Mouse (Mus musculus) kidney, adult 8-10 months (tissue): ENCODE results near the gene Vav3.
"Not testable (repeated sequence)": the region's sequence is repeated elsewhere in the genome, so short reads cannot be mapped to it uniquely, and the experiment has no call there.

Experiments used
- DNase-seq, 2 experiments: peaks; one replicate each; pipeline ENCODE4 v3.0.0; 2022

Vav3 gene

DNA sequence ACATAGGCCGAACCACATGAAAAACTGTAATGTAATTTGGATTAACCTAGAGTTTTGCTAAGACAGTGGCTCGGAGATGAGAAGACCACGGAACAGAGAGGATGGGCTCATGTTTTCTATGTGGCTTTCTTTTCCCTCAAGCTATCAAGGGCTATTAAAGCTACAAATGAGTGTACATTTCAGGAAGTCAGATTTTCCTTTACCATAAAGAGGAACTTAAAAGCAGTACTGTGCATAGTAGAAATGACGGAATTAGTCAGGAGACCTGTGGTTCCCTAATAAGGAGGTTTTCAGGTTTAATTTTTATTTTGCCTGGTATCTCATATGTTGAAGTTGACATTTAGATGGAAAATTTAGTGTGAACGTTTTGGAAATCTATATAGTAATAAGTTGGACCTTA is 107.8 kb downstream of the Vav3 start:
- DNase-seq: not testable (repeated sequence)

GRCm38 (mm10) chr3:109451966-109452365 is 111.5 kb downstream of the Vav3 start:
- DNase-seq: no peak

DNA sequence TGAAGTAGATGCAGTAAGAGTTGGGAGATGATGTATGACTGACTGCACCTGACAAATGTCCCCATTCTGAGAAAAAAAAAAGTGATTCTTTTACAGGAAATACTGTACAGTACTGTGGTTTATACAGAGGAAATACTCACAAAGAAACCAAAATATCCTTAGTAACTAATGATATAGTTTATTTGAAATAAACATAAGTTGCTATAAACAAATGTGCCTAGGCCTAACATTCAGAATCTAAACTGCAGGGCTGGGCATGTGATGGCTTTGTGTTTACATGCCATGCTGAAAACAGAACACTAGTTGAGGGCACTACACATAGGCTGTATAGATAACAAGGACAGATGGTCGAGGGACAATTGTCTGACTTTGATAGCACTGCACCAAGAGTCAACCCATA is 114.2 kb downstream of the Vav3 start:
- DNase-seq: no peak

GRCm38 (mm10) chr3:109456340-109456739 is 115.9 kb downstream of the Vav3 start:
- DNase-seq: no peak

- DNase-seq: no peak
Measured at GRCm38 (mm10) chr3:109463684-109464083, 123.2 kb downstream of the Vav3 start.

DNA sequence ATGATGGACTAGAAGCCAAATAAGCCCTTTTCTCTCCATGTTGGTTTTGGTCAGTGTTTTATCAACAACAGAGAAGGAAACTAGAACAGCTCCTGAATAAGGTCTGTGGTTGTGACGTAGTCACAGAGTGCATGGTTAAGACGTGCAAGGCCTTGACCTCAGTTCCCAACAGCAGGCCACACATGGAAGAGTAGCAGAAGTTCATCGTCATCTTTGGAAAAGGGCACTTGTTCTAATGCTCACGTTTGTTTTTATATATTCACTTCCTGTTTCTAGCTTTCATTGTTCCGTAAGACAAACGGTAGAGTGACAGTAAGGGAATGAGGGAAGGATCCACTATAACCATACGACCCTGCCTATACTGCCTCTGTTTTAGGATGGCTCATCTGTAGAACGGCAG is 124.1 kb downstream of the Vav3 start:
- no peak for DNase-seq

- no peak for DNase-seq
Measured at GRCm38 (mm10) chr3:109466541-109466940, 126.1 kb downstream of the Vav3 start.

- peak; percentile 49 to 59 for DNase-seq
Measured at GRCm38 (mm10) chr3:109467288-109467687, 126.8 kb downstream of the Vav3 start.

- DNase-seq: peak; percentile 46 to 66
Measured at GRCm38 (mm10) chr3:109469465-109469864, 129.0 kb downstream of the Vav3 start.

DNA sequence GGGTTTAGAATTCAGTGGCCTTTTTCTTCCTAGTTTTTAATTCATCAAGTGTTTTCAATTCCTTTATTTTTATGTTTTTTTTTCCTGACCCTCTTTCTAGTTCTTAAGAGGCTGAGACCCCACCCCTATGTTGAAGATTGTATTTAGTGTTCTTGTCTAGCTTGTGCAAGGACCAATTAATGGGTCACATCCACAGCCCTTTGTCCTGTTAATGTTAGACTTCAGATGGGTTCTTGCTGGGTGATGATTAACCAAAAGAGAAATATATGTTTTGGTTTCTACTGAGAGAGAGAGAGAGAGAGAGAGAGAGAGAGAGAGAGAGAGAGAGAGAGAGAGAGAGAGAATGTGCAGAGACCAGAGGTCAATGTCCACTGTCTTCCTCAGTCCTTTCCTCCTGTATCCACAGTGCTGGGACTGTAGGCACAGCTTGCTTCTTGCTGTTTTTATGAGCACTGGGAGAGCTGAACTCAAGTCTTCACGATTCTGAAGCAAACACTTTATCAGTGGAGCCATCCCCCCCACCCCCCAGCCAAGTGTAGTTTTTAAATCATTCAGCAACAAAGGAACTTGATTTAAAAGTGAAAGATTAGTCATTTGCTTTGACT is 130.3 kb downstream of the Vav3 start:
- peak in 1 of 2 experiments; percentile 15 for DNase-seq

DNA sequence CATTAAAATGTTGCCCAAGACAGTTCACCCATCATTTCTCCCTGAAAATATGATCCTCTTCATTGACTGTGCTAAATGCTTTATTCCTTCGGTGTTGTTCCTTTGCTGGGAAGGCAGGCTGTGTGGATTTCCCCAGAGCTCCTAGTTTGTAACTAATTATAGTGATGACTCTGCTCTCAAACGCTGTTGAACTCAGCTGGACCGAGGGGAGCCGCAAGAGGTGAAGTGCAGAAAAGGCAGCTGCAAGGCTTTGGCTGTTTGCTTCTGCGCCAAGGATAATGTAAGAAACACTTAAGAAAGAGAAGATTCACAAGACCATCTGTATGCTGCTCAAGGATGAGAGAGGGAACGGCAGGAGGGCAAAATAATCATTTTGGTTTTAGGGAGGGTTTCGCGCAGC is 136.1 kb downstream of the Vav3 start:
- no peak for DNase-seq

DNA sequence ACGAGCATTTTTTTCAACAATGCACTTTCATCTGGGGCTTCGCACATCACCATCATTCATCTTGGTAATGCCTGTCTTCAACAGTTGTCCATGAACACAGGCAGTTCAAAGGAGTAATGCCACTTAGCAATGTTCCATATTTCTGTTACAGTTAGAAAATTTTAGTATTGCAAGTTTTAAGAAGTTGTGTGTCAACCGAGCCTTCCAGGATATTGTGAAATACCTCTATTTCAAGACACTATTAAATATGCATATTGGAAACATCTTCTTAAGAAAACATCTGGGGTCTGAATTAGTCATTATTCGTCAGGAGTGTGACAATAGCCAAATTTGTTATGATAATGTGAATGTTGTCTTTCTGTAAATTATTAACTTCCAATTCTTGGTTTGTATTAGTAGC is 137.8 kb downstream of the Vav3 start:
- DNase-seq: no peak

GRCm38 (mm10) chr3:109480625-109481024 is 140.2 kb downstream of the Vav3 start:
- DNase-seq: no peak

DNA sequence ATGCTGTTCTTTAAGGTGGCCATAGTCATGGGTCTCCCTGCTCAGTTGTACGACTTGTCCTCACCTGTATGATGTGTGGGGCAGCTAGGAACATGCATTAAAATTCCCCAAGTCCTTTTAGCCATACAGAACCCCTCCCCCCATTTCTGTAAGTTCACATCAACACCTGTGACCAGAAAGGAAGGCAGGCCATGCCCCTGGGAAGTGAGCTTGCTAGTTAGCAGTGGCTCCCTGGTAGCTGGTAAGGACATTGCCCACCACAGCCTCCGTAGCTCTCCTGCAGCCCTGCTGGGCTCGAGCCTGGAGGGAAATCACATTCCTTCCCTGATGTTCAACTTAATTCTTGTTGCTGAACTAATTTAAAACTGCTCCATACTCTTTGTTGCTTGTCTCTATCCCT is 146.3 kb downstream of the Vav3 start:
- DNase-seq: no peak

DNA sequence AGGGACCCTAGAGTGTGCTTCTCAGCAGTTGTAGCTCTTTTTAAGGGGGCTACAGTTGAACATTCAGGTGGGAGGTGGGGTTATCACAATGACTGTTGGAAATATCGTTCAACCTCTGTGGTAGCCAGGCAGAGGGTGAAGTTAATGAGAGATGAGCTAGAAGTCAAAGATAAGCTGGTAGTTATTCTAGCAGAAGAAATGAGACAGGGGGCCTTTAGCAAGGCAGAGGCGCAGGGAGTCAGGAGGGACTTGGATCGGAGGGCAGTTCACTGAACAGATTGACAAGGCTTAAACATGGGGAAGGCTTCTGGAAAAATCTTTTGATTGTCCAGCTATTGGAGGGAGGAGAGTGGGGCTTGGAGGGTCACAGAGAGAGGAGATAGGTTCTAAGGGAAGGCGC is 147.4 kb downstream of the Vav3 start:
- DNase-seq: no peak

GRCm38 (mm10) chr3:109488750-109489171 is 148.3 kb downstream of the Vav3 start:
- no peak for DNase-seq

DNA sequence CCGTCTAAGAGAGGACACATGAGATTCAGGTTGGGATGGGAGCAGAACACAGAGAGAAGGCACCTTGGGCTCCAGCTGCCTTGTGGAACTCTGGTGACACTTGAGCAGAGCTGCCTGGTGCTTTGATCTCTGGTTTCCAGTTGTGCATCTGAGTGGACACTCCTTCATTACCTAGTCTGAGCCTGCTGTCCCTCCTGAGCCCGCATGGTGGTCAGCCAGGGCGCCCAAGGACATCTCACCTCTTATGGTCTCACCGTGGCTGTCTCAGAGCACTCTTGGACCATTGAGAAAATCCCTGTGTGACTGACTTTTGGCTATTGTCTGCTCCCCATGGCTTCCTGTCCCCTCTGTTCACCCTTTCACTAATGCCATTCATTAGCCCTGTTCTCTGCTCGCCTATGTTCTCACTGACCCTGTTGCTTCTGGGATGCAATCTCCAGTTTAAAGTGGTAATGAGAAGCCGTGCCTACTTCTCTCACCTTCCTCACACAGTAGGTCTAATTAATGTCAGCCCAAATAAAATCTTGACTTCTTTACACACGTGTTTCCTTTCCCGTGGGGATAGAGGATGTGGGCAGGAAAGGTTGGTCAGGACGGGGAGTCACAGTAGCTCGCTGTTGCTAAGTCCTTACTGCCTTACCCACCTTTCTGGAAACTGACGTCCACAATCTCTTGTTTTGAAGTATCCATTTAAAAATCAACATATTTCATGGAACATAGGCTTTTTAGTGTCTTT is 150.3 kb downstream of the Vav3 start:
- DNase-seq: no peak

DNA sequence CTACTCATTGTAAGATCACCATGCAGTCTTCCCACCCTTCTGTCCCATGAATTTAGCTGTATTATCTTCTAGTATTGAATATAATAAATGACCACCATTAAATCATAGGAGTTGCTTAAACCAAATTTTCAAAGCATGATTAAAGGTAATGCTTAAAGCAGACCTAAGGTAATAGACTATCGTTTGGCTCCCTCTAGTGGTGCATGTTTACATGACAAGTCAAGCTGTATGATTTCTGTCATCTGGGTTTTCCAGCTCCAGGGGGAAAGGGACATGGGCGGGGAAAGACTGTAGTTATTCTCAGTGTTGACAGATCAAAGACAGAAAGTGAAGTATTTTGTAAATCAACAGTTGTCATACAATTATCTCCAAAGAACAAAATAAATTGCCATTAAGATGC is 151.1 kb downstream of the Vav3 start:
- DNase-seq: peak; percentile 42 to 66

- no peak for DNase-seq
Measured at GRCm38 (mm10) chr3:109496461-109496860, 156.0 kb downstream of the Vav3 start.

GRCm38 (mm10) chr3:109497074-109497473 is 156.6 kb downstream of the Vav3 start:
- DNase-seq: no peak

DNA sequence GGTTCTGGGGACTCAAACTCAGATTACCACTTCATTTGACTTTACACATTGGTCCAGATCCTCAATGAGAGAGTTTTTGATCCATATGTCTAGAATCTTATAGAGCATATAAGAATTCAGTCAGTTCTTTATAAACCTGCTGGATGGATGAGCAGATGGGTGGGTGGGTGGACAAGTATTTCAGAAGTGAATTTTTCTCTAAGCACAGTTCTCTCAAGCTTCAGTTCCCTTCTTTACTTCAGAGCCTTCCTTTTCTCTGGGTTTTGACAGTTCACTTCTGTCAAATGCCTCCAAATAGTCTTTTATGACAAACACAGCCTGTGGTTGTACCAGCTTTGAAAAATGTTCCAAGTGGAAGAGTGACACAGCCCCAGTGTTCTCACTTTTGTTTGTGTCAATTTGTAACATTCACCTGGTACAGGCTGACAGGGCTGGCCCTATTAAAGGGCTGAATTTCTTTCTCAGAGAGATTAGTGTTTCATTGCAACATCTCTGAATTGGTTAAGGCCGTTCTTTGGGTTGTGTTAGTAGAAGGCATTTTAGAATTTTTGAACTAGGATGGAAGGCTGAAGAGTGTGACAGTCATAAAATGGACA is 159.5 kb downstream of the Vav3 start:
- DNase-seq: no peak

GRCm38 (mm10) chr3:109509784-109510183 is 169.3 kb downstream of the Vav3 start:
- DNase-seq: no peak

- DNase-seq: no peak
Measured at GRCm38 (mm10) chr3:109511849-109512248, 171.4 kb downstream of the Vav3 start.

- no peak for DNase-seq
Measured at GRCm38 (mm10) chr3:109515479-109515878, 175.0 kb downstream of the Vav3 start.
